Mouse (Mus musculus) spleen, postnatal 4 days (tissue): ENCODE results near the gene Cyb5rl.

ENCODE experiments used
- DNase-seq, 2 experiments: peaks; one replicate each; pipeline ENCODE4 v3.0.0; 2022; ENCODE audit warnings: low spot score in 2 of 2

The Cyb5rl gene

DNA sequence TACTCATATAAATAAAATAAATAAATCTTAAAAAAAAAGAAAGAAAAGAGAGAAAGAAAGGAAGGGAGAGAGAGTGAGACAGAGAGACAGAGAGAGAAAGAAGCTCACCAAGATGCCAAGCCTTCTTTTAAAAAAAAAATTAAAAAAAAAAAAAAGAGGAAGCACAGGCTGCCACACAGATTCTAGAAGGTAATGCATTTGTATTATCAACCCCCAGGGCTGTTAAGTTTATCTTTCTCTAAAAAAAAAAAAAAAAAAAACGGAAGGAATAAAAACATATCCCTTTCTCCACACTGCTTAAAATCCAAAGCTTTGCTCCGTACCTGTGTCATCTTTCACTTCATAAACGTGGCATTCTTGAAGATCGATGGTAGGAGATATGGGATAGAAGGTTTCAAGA is 5.2 kb upstream of the Cyb5rl start:
- no peak for DNase-seq

DNA sequence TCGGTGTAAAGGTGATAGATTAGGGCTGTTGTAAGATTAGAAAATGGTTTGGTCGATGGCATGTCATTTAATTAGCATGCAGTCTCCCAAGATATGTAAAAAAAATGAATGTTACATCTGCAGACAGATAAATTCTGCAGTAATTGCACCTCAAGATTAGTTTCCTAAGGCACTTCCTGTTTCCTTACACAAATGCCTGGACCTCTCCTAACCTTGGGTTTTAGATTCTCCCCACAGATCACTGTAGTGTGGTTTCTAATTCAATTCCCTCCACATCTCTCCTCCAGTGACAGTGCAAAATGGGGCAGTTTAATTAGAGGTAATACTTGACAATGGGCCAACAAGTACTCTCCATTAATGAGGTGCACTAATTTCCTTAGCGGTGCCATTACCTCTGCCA is 3.6 kb upstream of the Cyb5rl start:
- no peak for DNase-seq

DNA sequence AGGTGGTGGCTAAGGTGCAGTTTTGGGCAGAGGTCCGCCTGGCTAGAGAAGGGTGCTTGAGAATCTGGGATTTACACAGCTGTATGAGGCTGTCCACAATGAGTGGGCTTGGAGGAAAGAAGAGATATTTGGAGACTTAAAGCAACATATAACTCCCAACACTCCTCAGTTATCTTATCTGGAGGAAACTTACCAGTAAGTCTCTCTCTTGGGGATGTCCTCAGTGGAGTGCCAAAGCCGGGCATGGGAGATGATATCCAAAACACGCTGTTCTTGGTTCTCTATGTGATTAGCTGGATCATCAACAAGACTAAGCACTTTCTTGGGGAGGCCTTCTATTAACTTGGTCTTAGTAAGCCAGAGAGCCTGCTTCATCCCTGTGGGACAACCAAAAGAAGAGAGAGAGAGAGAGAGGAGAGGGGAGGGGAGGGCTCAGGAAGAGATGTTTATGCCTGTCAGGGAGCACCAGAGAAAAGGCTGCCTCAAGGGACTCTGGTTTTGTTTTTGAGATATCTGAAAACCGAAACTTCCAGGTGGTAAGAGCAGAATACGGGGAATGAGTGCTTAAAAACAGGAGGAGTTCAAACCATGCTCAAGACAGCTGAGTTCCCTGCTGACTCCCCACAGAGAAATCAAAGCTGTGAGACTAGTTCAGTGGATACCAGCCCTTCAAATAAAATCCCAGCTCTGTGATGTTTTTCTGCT is 2.2 kb upstream of the Cyb5rl start:
- no peak for DNase-seq

DNA sequence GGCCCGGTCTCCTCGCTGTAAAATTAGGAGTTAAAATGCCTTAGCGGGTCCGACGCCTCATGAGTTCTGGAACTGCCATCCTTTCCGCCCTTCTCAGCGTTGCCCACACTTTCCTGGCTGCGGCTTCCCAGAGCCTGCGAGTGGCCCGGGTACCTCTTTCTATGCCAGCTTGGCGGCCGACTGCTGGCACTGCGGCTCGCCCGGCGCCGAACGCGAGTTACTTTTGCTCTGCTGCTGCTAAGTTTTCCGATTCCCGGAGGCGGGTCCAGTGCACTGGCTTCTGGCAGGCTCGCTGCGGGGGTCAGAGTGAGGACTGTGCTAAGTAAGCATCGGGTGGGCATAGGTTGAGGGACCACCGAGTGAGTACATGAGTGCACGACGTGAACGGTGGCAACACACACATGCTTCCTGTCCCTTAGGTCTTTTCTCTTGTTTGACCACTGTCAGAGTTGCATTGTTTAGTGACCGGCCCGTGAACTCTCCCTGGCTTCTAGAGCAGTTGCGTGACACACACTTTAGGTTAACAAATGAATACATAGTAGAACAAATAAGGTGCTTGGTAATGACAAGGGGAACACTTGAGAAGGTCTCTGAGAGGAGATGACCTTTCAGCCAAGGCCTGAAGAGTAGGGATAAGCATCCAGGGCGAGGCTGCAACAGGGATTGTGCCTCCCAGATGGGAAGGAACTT is 508 bp downstream of the Cyb5rl start:
- DNase-seq: peak; percentile 30 to 75

DNA sequence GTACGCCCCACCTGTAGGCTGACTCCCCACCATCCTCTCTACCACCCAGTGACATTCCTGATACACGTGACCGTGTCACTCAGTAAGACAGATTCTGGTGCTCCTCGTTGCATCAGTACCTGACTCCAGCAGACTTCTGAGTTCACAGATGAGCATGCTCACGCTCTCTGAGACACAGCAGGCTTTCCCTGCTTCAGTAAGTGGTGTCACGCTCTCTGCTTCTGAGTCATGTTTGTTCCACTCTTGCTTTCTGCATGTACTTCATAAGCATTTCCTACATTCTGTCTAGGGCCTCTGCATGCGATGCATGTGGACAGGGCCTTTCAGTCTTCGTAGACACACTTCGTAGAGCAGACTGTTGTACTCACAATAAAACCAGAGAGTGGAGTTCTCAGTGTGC is 5.6 kb downstream of the Cyb5rl start:
- DNase-seq: no peak

DNA sequence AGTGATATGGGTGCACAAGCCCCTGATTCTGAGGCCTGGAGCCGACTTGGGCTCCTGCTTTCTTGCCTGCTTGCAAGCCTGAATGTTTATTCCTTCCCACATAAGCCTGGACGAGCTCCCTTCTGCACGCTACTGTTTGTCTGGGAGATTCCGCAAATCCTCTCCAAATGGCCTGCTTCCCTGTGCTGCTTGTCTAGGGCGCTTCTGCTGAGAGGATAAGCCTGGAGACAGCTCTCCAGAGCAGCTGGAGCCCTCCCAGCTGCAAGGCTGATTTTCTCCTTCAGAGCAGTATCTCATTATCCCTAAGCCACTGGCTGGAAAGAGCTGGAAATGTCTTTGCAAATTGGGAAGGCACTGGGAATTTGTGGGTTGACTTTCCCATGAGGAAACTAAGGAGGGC is 8.7 kb downstream of the Cyb5rl start:
- DNase-seq: no peak

DNA sequence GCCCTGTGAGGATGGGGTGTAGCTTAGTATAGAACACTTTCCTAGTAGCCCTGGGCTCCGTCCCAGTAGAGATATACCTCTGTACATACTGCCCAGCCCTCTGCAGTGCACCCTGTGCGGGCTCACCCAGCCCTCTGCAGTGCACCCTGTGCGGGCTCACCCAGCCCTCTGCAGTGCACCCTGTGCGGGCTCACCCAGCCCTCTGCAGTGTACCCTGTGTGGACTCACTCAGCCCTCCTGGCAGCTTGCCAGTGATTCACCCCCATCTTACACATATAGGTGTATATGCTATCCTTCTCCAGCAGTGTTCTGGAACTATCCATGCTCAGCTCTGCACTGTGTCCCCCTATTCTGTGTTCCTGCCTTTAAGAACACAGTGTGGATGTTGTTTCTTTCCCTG is 12.1 kb downstream of the Cyb5rl start:
- DNase-seq: no peak

DNA sequence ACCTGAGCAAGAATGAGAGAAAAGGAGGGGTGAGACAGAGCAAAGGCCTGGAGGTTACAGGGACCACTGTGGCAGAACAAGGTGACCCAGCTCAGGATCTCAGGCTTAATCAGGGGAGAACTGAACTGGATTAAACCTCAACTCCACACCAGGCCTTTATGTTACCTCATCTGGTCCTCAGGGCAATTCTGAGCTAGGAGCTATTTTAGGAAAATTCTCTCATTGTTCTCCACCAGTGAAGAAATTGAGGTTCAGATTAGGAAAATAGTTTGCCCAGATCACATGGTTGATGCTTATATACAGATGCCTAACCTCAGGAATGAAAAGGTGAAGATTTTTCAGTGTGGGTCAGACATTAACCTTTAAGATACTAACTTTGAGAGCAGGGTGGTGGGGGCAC is 12.9 kb downstream of the Cyb5rl start:
- DNase-seq: no peak

DNA sequence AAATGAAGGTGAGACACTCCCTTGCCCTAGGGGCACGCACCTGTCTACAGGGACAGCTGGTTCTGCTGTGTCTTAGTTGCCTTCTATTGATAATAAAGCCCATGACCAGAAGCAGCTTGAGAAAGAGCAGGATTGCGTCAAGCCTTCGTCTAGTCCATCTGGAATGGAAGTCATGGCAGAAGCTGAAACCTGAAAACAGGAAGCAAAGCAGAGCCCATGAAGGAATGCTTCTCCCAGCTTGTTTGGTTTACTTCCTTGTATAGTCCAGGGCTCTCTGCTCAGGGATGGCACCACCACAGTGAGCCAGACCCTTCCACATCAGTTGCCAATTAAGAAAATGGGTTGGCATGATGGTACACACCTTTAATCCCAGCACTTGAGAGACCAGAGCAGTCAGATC is 15.4 kb downstream of the Cyb5rl start:
- no peak for DNase-seq

DNA sequence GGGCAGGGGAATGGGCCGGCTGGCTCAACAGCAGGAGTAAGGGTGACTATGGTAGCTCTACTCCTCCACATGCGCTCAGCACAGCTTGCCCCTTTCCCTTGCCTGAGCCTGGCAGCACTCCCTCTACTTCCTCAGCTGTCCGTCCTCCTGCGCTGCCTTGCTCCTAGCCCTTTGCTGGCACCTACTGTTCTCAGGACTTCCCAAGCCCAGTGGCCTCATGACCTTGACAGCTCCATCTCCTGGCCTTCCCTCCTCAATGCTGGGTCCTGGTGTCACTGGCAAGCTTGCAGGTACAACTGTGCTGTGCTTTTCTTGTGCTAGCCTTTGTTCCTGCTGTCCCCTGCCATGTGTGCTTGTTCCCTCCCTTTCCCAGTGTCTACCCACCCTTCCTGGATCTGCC is 16.3 kb downstream of the Cyb5rl start:
- no peak for DNase-seq

DNA sequence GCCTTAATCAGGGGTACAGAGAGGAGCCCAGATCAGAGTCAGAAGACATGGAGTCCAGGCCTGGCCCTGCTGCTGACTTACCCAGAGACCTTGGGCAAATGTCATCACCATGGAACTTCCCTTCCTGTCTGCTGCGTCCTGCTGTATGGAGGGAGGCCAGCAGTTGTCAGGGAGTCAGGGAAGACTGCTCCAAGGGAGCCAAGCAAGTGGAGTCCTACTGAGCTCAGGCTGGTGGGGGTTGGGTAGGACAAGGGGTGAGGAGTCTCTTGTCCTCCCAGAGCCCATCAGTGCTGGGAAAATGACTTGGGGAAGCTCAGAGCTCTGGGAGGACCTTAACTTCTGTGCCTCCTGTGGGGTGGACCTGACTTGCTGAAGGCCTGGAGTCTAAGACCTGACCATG is 17.6 kb downstream of the Cyb5rl start:
- DNase-seq: no peak

DNA sequence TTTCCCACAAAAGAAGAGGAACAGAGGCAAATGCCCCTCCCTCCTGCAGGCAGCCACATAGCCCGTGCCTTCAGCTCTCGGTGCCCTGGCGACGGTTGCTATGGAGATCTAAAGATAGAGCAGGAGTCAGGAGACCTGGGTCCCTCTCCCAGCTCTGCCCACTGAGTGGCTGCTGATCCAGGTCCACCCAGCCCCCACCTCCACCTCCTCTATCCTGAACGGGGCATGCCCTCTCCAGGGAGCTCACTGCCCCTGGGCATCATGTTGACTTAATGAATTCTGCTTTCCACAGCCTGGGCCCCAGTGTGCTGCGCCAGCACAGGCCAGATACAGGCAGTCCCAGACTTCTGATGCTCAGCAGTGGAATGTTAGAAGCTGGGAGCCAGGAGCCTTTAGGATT is 18.1 kb downstream of the Cyb5rl start:
- no peak for DNase-seq

DNA sequence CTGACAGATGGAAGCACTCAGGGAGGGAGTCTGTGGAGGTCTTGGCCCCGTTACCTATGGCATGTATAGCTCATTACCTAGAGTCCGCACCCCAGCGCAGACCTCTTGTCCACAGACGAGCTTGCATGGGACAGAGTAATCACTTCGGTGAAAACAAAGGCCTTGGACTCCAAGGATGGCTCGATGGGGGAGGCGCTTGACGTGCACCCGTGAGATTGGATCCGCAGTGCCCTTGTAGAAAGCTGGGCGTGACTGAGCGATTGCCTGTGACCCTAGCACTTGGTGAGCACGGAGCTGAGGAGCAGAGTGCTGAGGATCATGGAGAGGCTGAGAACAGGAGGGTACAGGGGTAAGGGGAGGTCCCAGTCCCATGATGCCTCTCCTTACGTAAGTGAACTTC is 24.9 kb downstream of the Cyb5rl start:
- DNase-seq: no peak

DNA sequence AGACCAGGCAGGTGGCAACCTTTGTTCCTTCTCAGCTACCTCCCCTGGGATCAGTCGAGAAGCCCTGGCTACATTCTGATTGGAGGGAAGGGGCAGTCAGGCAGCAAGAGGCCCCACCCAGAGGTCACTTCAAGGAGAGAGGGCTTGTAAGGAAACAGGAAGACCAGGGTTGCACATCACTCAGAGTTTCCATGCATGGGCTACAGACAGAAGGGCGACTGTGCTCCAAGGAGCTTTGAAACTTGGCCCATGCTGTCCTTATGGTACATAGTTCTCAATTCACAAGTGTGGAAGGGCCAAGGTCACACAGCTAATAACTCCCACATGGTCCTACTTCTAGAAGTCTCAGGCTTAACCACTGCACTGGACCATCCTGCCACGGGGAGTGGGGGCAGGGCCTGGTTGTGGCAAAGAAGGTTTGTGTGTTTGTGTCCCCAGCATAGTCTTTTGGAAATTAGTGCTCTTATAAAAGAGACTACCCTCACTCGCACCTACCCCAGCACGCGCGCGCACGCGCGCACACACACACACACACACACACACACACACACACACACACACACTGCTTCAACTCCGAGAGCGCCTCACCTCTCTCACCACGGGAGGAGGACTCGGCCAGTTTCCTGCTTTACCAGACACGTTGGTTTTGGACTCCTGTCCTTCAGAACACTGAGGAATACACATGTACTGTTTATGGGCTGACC is 27.8 kb downstream of the Cyb5rl start:
- no peak for DNase-seq

DNA sequence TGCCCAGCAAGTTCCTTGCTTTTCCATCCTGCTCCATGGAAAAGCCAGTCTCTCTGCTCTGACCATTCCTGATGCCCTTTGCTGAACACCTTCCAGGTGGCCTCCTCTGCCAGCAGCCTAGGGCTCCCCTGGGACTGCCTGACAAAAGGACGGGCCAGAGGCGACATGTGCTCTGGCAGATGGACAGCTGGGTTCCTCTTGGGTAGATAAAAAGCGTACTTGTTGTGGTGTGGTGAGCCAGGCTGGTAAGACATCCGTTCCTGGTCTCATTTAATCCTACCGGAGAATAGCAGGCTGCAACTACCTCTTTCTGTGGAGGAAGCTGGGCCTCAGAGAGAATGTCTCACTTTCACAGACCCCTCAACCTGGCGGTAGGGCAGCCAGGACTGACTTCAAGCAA is 29.3 kb downstream of the Cyb5rl start:
- no peak for DNase-seq

DNA sequence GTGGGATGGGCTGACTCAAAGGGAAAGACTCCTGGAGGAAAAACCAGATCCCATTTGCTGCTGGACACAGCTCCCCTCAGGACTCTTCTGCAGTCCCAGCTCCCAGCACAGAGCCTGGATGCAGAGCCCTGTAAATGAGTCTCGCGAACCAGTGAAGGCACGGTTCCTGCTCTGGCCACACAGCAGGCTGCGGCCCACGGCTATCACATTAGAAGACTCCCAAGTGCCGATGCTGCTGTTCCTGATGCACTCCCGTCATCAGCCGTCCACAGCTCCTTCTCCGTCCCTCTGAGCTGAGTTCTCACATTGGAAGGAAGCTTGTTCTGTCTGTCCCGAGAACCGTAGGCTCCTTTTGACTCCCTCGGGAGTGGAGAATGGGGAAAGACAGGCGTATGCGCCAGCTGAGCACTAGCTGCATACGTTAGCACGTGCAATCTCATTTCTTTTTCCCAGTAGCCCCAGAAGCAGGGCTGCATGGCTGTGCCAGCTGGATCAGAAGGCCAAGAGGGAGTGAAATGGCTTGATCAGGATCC is 30.1 kb downstream of the Cyb5rl start, which contains the start of gene Cdcp2:
Cdcp2 (plus strand) TSS at position 51 of the 533 bp plus-strand sequence.
- no peak for DNase-seq

DNA sequence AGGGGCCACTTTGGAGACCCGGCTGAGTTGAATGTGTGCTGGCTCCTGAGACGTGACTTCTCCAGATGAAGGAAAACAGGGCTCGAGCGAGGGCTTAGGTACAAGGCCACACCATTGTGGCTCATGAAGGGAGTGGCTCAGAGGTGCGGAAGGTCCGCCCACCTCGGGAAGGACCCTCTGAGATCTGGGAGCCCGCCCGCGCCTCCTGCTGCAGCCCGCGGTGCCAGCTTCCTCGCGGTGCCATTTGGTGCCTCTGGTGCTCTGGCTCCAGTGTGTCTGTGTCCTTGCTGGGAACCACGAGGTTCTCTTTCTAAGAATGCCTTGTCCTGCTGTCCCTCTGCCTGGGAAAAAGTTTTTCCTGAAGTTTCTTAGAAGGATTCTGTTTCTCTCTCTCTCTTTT is 31.1 kb downstream of the Cyb5rl start:
- no peak for DNase-seq

DNA sequence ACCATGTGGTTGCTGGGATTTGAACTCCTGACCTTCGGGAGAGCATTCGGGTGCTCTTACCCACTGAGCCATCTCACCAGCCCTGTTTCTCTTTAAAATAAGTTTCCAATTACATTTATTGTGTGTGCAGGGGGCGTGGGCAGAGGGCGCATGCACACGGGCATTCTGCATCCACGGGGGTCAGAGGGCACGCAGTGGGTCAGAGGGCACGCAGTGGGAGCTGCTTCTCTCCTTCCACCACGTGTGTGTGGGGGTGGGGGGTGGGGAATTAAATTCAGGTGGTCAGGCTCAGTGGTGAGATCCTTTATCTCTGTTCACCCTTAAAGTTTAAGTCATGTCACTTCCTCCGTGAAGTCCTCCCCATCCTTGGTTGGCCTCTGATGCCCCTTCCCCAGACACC is 31.6 kb downstream of the Cyb5rl start:
- no peak for DNase-seq

DNA sequence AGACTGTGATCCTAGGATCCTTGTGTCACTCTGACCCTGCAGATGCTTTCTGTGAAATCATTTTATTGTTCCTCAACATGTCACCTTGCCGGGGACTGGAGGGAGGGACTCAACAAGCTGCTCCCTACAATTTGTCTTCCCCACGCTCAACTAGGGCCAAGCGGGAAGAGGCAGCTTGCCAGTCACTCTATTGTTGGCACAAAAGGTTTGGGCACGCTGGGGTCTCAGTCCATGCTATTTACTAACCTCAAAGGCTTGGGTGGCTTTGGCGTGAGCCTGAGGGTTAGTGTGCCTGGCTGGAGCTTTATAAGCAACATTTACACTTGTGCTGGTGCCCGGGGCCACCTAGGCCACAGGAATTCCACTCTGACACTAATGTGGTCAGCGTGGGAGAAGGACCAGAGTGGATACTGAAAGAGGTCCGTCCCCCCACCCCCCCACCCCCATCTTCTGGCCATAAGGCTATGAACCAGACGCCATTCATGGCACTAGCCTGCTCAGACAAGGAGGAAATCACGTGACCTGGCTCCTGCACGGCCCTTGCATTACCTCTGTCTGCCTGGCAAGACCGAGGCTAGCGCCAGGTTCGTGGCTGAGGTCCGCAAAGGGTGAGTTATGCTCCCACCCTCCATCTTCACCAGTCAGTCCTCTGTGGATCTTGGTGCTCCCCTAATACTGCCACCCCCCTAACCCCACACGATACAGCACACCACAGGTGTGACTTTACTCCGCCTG is 32.2 kb downstream of the Cyb5rl start:
- DNase-seq: no peak

DNA sequence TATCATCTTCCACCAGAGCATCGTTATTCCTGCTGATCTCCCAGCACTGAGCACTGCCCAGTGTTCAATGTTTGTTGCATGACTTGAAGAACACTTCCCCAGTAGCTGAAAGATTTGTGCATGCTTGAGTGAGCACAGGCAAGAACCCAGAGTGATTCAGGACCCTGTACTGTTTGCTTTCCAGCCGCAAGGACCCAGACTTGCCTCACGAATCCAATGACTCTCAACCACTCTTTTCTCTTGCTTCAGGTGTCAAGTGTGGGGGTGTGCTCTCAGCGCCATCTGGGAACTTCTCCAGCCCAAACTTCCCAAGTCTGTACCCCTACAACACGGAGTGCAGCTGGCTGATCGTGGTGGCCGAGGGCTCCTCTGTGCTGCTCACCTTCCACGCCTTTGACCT is 35.4 kb downstream of the Cyb5rl start:
- no peak for DNase-seq

DNA sequence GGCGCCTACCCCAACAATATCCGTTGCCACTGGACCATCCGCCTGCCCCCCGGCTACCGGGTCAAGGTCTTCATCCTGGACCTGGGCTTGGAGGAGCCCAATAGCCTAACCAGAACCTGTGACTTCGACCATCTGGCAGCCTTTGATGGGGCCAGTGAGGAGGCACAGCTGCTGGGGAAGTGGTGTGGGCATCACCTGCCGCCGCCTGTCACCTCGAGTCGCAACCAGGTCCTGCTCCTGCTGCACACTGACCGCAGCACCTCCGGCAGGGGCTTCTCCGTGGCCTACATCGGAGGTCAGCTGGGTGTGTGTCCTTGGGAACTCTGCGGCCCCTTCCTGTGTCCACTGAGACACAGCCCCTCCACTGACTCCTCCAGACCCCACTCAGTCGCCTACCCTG is 40.0 kb downstream of the Cyb5rl start:
- DNase-seq: no peak

DNA sequence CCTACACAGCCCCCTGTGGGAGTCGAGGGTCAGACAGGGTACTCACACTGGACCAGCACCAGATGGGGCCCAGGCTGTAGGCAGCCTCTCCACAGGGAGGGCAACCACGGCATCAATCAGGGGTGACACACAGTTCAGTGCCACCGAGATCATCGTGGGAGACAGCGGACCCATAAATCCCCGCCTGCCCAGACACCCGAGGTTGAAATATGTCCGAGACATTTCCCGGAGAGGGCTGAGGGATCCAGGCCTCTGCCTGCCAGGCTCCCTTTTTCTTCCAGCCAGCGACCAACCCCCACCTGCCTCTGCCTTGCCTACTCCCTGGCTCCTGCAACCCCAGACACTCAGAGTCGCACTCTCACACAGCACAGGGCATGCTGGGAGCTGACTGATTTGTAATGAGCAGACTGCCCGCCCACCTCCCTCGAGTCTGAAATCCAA is 41.5 kb downstream of the Cyb5rl start:
- DNase-seq: no peak
